In genomic region chr1:171150838-171151391, GRCm38 (mm10) we compare ENCODE assay signal across 8 mouse cellular contexts. TPM values are rescaled to one million over a fixed set of nuclear protein-coding genes. Genes with fewer than 3 reads are reported as not detected.
A peak's percentile ranks its signal among the peaks of the same experiment; 100 is the strongest.
DNase-seq lines count a peak whose midpoint lies in the region; ATAC-seq and TF ChIP-seq lines count a peak whose summit lies in the region.

No protein-coding gene starts in this region.

- H3K4me3 ChIP-seq in kidney, adult 2 months (ENCODE audit: insufficient read depth, low read depth, low read length), result peak overlapping the region; percentile 53
- peak overlapping the region; percentile 53 for H3K4me3 ChIP-seq in embryonic fibroblast, embryonic 13.5 days (ENCODE audit: insufficient read depth, low read length)
- H3K4me3 ChIP-seq in hindbrain, embryonic 10.5 days, result peak overlapping the region; percentile 90
- H3K4me3 ChIP-seq in limb, embryonic 10.5 days, result peak overlapping the region; percentile 86
- peak overlapping the region; percentile 97 for H3K4me3 ChIP-seq in midbrain, embryonic 16.5 days (ENCODE audit: low read depth, low read length)

- H3K9ac ChIP-seq in midbrain, embryonic 16.5 days (ENCODE audit: low read depth, low read length), result peak overlapping the region; percentile 60

- H3K27ac ChIP-seq in kidney, adult 2 months (ENCODE audit: insufficient read depth, low read depth, low read length), result peak overlapping the region; percentile 53; the same call in 1 of the 2 replicates
- peak overlapping the region; percentile 47 for H3K27ac ChIP-seq in embryonic fibroblast, embryonic 13.5 days (ENCODE audit: insufficient read depth, low read length)
- H3K27ac ChIP-seq in hindbrain, embryonic 10.5 days, result peak overlapping the region; percentile 89
- peak overlapping the region; percentile 89 for H3K27ac ChIP-seq in limb, embryonic 10.5 days
- peak overlapping the region; percentile 77 for H3K27ac ChIP-seq in midbrain, embryonic 16.5 days (ENCODE audit: low read length)

- peak overlapping the region; percentile 71 for H3K4me2 ChIP-seq in midbrain, embryonic 16.5 days (ENCODE audit: low read length)

- no peaks in the 10 kb centered on the region for H3K9me3 ChIP-seq in hindbrain, embryonic 10.5 days
- H3K9me3 ChIP-seq in limb, embryonic 10.5 days (replicated peaks), result no peaks in the 10 kb centered on the region
- H3K9me3 ChIP-seq in midbrain, embryonic 16.5 days (replicated peaks; ENCODE audit: control insufficient read depth, low read length, poor library complexity, severe bottlenecking), result no peaks in the 10 kb centered on the region

- H3K4me1 ChIP-seq in kidney, adult 2 months (ENCODE audit: control insufficient read depth, insufficient read depth, low read length), result peaks cover 3% of the 10 kb centered on the region
- peaks cover 4% of the 10 kb centered on the region; the same call in 1 of the 2 replicates for H3K4me1 ChIP-seq in embryonic fibroblast, embryonic 13.5 days (ENCODE audit: control insufficient read depth, insufficient read depth, low read length)
- peaks cover 25% of the 10 kb centered on the region for H3K4me1 ChIP-seq in hindbrain, embryonic 10.5 days (replicated peaks)
- H3K4me1 ChIP-seq in limb, embryonic 10.5 days, result peaks cover 18% of the 10 kb centered on the region
- peaks cover 15% of the 10 kb centered on the region for H3K4me1 ChIP-seq in midbrain, embryonic 16.5 days (ENCODE audit: control insufficient read depth, insufficient read depth, low read length)

- WGBS in kidney, adult 2 months, result 10% methylated on average over 18 of the region's 18 CpGs
- 6% methylated on average over 18 of the region's 18 CpGs for WGBS in hindbrain, embryonic 10.5 days
- 5% methylated on average over 18 of the region's 18 CpGs for WGBS in limb, embryonic 10.5 days
- 5% methylated on average over 18 of the region's 18 CpGs for WGBS in midbrain, embryonic 16.5 days

- no peak for TF ChIP-seq POLR2A in kidney, adult 2 months (IDR thresholded peaks at IDR 0.05; ENCODE audit: low read depth, low read length)
- TF ChIP-seq POLR2A in embryonic fibroblast, embryonic 13.5 days (IDR thresholded peaks at IDR 0.05; ENCODE audit: low read depth, low read length), result 0 out of 2 replicates have a peak, but pooled peaks have one; percentile 28

- TF ChIP-seq CTCF in kidney, adult 2 months (conservative IDR thresholded peaks at IDR 0.05; ENCODE audit: insufficient read depth, insufficient read length, low read depth, low read length), result no peak
- TF ChIP-seq CTCF in embryonic fibroblast, embryonic 13.5 days (IDR thresholded peaks at IDR 0.05; ENCODE audit: borderline replicate concordance, insufficient read depth, low read length), result no peak

- peak; percentile 41 for ATAC-seq in midbrain, embryonic 16.5 days

- H3K27me3 ChIP-seq in kidney, adult 2 months (replicated peaks; ENCODE audit: control insufficient read depth, insufficient read depth, low read length), result no peaks in the 10 kb centered on the region
- H3K27me3 ChIP-seq in hindbrain, embryonic 10.5 days (ENCODE audit: insufficient read depth, poor library complexity, severe bottlenecking), result peaks cover 11% of the 10 kb centered on the region; the same call in 1 of the 2 replicates
- H3K27me3 ChIP-seq in limb, embryonic 10.5 days (ENCODE audit: low read depth, poor library complexity, severe bottlenecking), result peaks cover 13% of the 10 kb centered on the region
- H3K27me3 ChIP-seq in midbrain, embryonic 16.5 days (ENCODE audit: control insufficient read depth, insufficient read depth, low read depth, low read length), result no peaks in the 10 kb centered on the region

- no peak for DNase-seq in kidney, adult 2 months
- no peak for DNase-seq in kidney, postnatal 36 days
- DNase-seq in MEL-GATA-1-ER (ENCODE audit: extremely low read depth, low read depth), result peak; percentile 20
- DNase-seq in hindbrain, embryonic 10.5 days (ENCODE audit: low spot score), result no peak
- DNase-seq in limb, embryonic 10.5 days (ENCODE audit: low spot score), result peak; percentile 55
- DNase-seq in testis, postnatal 14 days (ENCODE audit: low spot score), result no peak

- no peaks in the 10 kb centered on the region for H3K36me3 ChIP-seq in kidney, adult 2 months (ENCODE audit: control insufficient read depth, insufficient read depth, low read length)
- peaks cover 5% of the 10 kb centered on the region for H3K36me3 ChIP-seq in hindbrain, embryonic 10.5 days
- H3K36me3 ChIP-seq in limb, embryonic 10.5 days, result peaks cover 2% of the 10 kb centered on the region; the same call in 1 of the 2 replicates
- H3K36me3 ChIP-seq in midbrain, embryonic 16.5 days (ENCODE audit: control insufficient read depth, insufficient read depth, low read length), result no peaks in the 10 kb centered on the region

RNA-seq across cellular contexts. Expression of gene Mpz, which starts 0.4 kb away (rescaled TPM):
- 3.5 and 7.7 TPM in 2 replicates for polyA plus RNA-seq in kidney, adult 2 months (2012; rRNA removed)
- 1.2 TPM in 1 of 2 replicates, not detected in the other for polyA plus RNA-seq in embryonic fibroblast, embryonic 13.5 days (2011; ENCODE audit: insufficient read length, low read depth, missing spikeins)
- polyA plus RNA-seq in hindbrain, embryonic 10.5 days (2016; fragmentation: Nextera tagmentation; extraction: Ambion mirVana), result 1.3 and 1.6 TPM in 2 replicates
- polyA plus RNA-seq in limb, embryonic 10.5 days (2016; fragmentation: Nextera tagmentation; extraction: Ambion mirVana), result 0.44 TPM in 1 of 2 replicates, not detected in the other
- 0.20 and 0.63 TPM in 2 replicates for polyA plus RNA-seq in midbrain, embryonic 16.5 days (2015; fragmentation: Nextera tagmentation; extraction: Ambion mirVana)

RNA-seq across cellular contexts. Expression of gene Sdhc, which starts 0.5 kb away (rescaled TPM):
- polyA plus RNA-seq in kidney, adult 2 months (2012; rRNA removed), result 814 and 951 TPM in 2 replicates
- 297 and 334 TPM in 2 replicates for polyA plus RNA-seq in embryonic fibroblast, embryonic 13.5 days (2011; ENCODE audit: insufficient read length, low read depth, missing spikeins)
- polyA plus RNA-seq in hindbrain, embryonic 10.5 days (2016; fragmentation: Nextera tagmentation; extraction: Ambion mirVana), result 295 and 301 TPM in 2 replicates
- 250 and 257 TPM in 2 replicates for polyA plus RNA-seq in limb, embryonic 10.5 days (2016; fragmentation: Nextera tagmentation; extraction: Ambion mirVana)
- polyA plus RNA-seq in midbrain, embryonic 16.5 days (2015; fragmentation: Nextera tagmentation; extraction: Ambion mirVana), result 284 and 311 TPM in 2 replicates

RNA-seq across cellular contexts. Expression of gene Cfap126, which starts 37.2 kb away (rescaled TPM):
- 15.6 and 16.7 TPM in 2 replicates for polyA plus RNA-seq in kidney, adult 2 months (2012; rRNA removed)
- 2.4 and 2.5 TPM in 2 replicates for polyA plus RNA-seq in embryonic fibroblast, embryonic 13.5 days (2011; ENCODE audit: insufficient read length, low read depth, missing spikeins)
- polyA plus RNA-seq in hindbrain, embryonic 10.5 days (2016; fragmentation: Nextera tagmentation; extraction: Ambion mirVana), result 5.4 and 13.0 TPM in 2 replicates
- 1.0 and 1.1 TPM in 2 replicates for polyA plus RNA-seq in limb, embryonic 10.5 days (2016; fragmentation: Nextera tagmentation; extraction: Ambion mirVana)
- polyA plus RNA-seq in midbrain, embryonic 16.5 days (2015; fragmentation: Nextera tagmentation; extraction: Ambion mirVana), result 7.8 and 9.2 TPM in 2 replicates

RNA-seq across cellular contexts. Expression of gene Pcp4l1, which starts 45.2 kb away (rescaled TPM):
- 11.2 and 12.8 TPM in 2 replicates for polyA plus RNA-seq in kidney, adult 2 months (2012; rRNA removed)
- polyA plus RNA-seq in embryonic fibroblast, embryonic 13.5 days (2011; ENCODE audit: insufficient read length, low read depth, missing spikeins), result 6.2 and 12.2 TPM in 2 replicates
- 19.9 and 32.8 TPM in 2 replicates for polyA plus RNA-seq in hindbrain, embryonic 10.5 days (2016; fragmentation: Nextera tagmentation; extraction: Ambion mirVana)
- 1.7 and 1.9 TPM in 2 replicates for polyA plus RNA-seq in limb, embryonic 10.5 days (2016; fragmentation: Nextera tagmentation; extraction: Ambion mirVana)
- polyA plus RNA-seq in midbrain, embryonic 16.5 days (2015; fragmentation: Nextera tagmentation; extraction: Ambion mirVana), result 15.1 and 20.7 TPM in 2 replicates

Comparison
In these comparisons a context has a peak if more than half of its experiments do, and no peak if none do; other contexts are left out.
1. DNase-seq: peak in MEL-GATA-1-ER (single experiment) and limb, embryonic 10.5 days (single experiment); none in kidney, adult 2 months (single experiment), kidney, postnatal 36 days (0 of 2), hindbrain, embryonic 10.5 days (single experiment) and testis, postnatal 14 days (single experiment).
2. Peak in every context shown above with its lines, with median percentiles within 50 percentile points of each other: H3K27ac ChIP-seq and H3K4me3 ChIP-seq.